In the genomic region with DNA sequence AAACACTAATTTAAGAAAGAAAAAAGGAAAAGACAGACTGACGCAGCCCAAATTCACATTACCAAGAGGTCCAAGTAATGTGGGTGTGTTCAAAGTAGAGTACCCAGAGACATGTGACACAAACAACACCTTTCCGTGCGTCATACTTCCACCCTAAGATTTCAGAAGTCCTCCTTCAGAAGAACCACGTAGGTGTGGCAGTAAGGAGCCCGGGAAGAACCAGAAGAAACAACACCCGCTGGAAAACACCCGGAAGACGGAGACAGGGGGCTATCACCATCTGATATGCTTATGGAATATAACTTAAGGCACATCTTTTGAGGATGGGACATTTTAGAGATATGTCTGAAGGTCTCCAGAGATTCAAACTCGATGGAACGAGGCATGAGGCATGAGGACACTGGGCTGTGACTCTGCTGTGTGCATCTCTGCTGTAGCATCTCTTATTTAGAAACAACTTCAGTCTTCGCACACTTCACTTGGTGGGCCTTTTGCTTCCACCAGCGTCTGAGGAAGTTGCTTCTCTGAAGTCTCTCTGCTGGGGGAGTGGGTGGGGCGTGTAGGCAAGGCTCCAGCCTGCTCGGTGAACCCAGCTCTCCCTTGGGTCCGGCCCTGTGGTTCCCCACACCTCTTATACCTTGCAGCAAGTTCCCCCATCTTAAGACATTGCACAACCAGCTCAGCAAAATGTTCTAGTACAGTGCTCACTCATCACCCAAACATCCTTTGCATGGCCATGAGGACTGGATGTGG, we compare ENCODE assay signal across 11 mouse cellular contexts. TPM values are rescaled to one million over a fixed set of nuclear protein-coding genes. Genes with fewer than 3 reads are reported as not detected.
DNase-seq lines count a peak whose midpoint lies in the region; ATAC-seq and TF ChIP-seq lines count a peak whose summit lies in the region.
"Had no signal": no experiment of that assay in that cellular context is flagged by ENCODE, and none has a peak within 500 bp of the region (broad histone marks: within the 10 kb centered on the region; RNA-seq: fewer than 3 reads in every experiment).

No protein-coding gene starts in this region.

- H3K4me1 ChIP-seq in small intestine, adult 2 months (ENCODE audit: control insufficient read depth, insufficient read depth, insufficient read length, low read length) = no peaks in the 10 kb centered on the region
- no peaks in the 10 kb centered on the region; the same call in 1 of the 2 replicates for H3K4me1 ChIP-seq in hindbrain, embryonic 16.5 days (ENCODE audit: control insufficient read depth, insufficient read depth, low read depth, low read length)
- no peaks in the 10 kb centered on the region for H3K4me1 ChIP-seq in midbrain, embryonic 16.5 days (ENCODE audit: control insufficient read depth, insufficient read depth, low read length)
- H3K4me1 ChIP-seq: embryonic facial prominence, embryonic 12.5 days had no signal

- no peak overlapping the region for H3K4me2 ChIP-seq in hindbrain, embryonic 16.5 days (ENCODE audit: low read length)
- no peak overlapping the region for H3K4me2 ChIP-seq in midbrain, embryonic 16.5 days (ENCODE audit: low read length)
- H3K4me2 ChIP-seq: embryonic facial prominence, embryonic 12.5 days had no signal

- peak overlapping the region; percentile 57 for H3K27ac ChIP-seq in small intestine, adult 2 months (ENCODE audit: insufficient read depth, low read depth, low read length)
- no peak overlapping the region for H3K27ac ChIP-seq in hindbrain, embryonic 16.5 days (ENCODE audit: low read depth, low read length)
- H3K27ac ChIP-seq in midbrain, embryonic 16.5 days (ENCODE audit: low read length) = no peak overlapping the region
- H3K27ac ChIP-seq: embryonic facial prominence, embryonic 12.5 days; layer of hippocampus, adult 2 months; macrophage had no signal

- peaks cover 6% of the 10 kb centered on the region for H3K9me3 ChIP-seq in hindbrain, embryonic 16.5 days (ENCODE audit: control insufficient read depth, low read length)
- no peaks in the 10 kb centered on the region for H3K9me3 ChIP-seq in midbrain, embryonic 16.5 days (replicated peaks; ENCODE audit: control insufficient read depth, low read length, poor library complexity, severe bottlenecking)
- H3K9me3 ChIP-seq: embryonic facial prominence, embryonic 12.5 days had no signal

- H3K36me3 ChIP-seq in small intestine, adult 2 months (ENCODE audit: control insufficient read depth, insufficient read depth, low read length) = no peaks in the 10 kb centered on the region
- H3K36me3 ChIP-seq in hindbrain, embryonic 16.5 days (ENCODE audit: control insufficient read depth, insufficient read depth, low read length) = no peaks in the 10 kb centered on the region; the same call in 1 of the 2 replicates
- no peaks in the 10 kb centered on the region for H3K36me3 ChIP-seq in midbrain, embryonic 16.5 days (ENCODE audit: control insufficient read depth, insufficient read depth, low read length)
- H3K36me3 ChIP-seq: embryonic facial prominence, embryonic 12.5 days had no signal

- no peak for TF ChIP-seq POLR2A in small intestine, adult 2 months (IDR thresholded peaks at IDR 0.05; ENCODE audit: low read depth, low read length)

- DNase-seq in adrenal gland, postnatal 36 days = peak; percentile 17 to 33
- no peak for DNase-seq in adrenal gland, postnatal 25 days
- DNase-seq in 416B (ENCODE audit: low read depth) = peak; percentile 58
- no peak for DNase-seq in urinary bladder, postnatal 10 days (ENCODE audit: low spot score)

- WGBS in small intestine, adult 2 months = 82% methylated on average over 15 of the region's 15 CpGs
- WGBS in hindbrain, embryonic 16.5 days = 94% methylated on average over 15 of the region's 15 CpGs
- WGBS in midbrain, embryonic 16.5 days = 92% methylated on average over 15 of the region's 15 CpGs

- no peak overlapping the region for H3K4me3 ChIP-seq in small intestine, adult 2 months (ENCODE audit: low read depth, low read length)
- H3K4me3 ChIP-seq in hindbrain, embryonic 16.5 days (ENCODE audit: low read length) = no peak overlapping the region
- no peak overlapping the region for H3K4me3 ChIP-seq in midbrain, embryonic 16.5 days (ENCODE audit: low read depth, low read length)
- H3K4me3 ChIP-seq: embryonic facial prominence, embryonic 12.5 days; layer of hippocampus, adult 2 months had no signal

- TF ChIP-seq CTCF in small intestine, adult 2 months (IDR thresholded peaks at IDR 0.05; ENCODE audit: extremely low read depth, insufficient read length, insufficient replicate concordance, low read depth, low read length) = no peak

- H3K27me3 ChIP-seq in small intestine, adult 2 months (ENCODE audit: control insufficient read depth, insufficient read depth, low read length) = no peaks in the 10 kb centered on the region
- no peaks in the 10 kb centered on the region for H3K27me3 ChIP-seq in hindbrain, embryonic 16.5 days (replicated peaks; ENCODE audit: control insufficient read depth, insufficient read depth, low read length)
- H3K27me3 ChIP-seq in midbrain, embryonic 16.5 days (ENCODE audit: control insufficient read depth, insufficient read depth, low read depth, low read length) = no peaks in the 10 kb centered on the region
- H3K27me3 ChIP-seq: embryonic facial prominence, embryonic 12.5 days had no signal

- H3K9ac ChIP-seq in hindbrain, embryonic 16.5 days (ENCODE audit: low read depth, low read length) = no peak overlapping the region
- no peak overlapping the region for H3K9ac ChIP-seq in midbrain, embryonic 16.5 days (ENCODE audit: low read depth, low read length)
- H3K9ac ChIP-seq: embryonic facial prominence, embryonic 12.5 days had no signal

- ATAC-seq in inflammation-experienced regulatory T-cells, adult 6 months = peak; percentile 51
- no peak for ATAC-seq in hindbrain, embryonic 16.5 days
- no peak for ATAC-seq in midbrain, embryonic 16.5 days

RNA-seq across cellular contexts. Expression of gene Pip4k2a, which starts 13.7 kb away (rescaled TPM):
- total RNA-seq in adrenal gland, postnatal 36 days (2021) = 10 to 100 TPM; 30.1 to 36.7 TPM
- total RNA-seq in adrenal gland, postnatal 25 days (2021) = 39.3 and 40.0 TPM in 2 replicates
- polyA plus RNA-seq in inflammation-experienced regulatory T-cells, adult 6 months (2017; shearing (Covaris generic)) = 10 to 100 TPM; 16.7 to 23.5 (median 18.4) TPM
- 1.4 and 2.2 TPM in 2 replicates for polyA plus RNA-seq in small intestine, adult 2 months (2012; rRNA removed)
- polyA plus RNA-seq in hindbrain, embryonic 16.5 days (2015; fragmentation: Nextera tagmentation; extraction: Ambion mirVana) = 10.2 and 12.5 TPM in 2 replicates
- 10.0 and 10.2 TPM in 2 replicates for polyA plus RNA-seq in midbrain, embryonic 16.5 days (2015; fragmentation: Nextera tagmentation; extraction: Ambion mirVana)

RNA-seq across cellular contexts. Expression of gene 4930426L09Rik, which starts 13.9 kb away (rescaled TPM):
- total RNA-seq in adrenal gland, postnatal 36 days (2021) = under 1 TPM; 0.43 to 0.76 TPM
- 0.62 and 1.1 TPM in 2 replicates for total RNA-seq in adrenal gland, postnatal 25 days (2021)
- polyA plus RNA-seq in inflammation-experienced regulatory T-cells, adult 6 months (2017; shearing (Covaris generic)) = under 1 TPM; 0.33 to 0.99 (median 0.41) TPM
- 0.06 and 0.20 TPM in 2 replicates for polyA plus RNA-seq in small intestine, adult 2 months (2012; rRNA removed)
- polyA plus RNA-seq in hindbrain, embryonic 16.5 days (2015; fragmentation: Nextera tagmentation; extraction: Ambion mirVana) = 0.18 and 0.52 TPM in 2 replicates
- 0.32 and 0.53 TPM in 2 replicates for polyA plus RNA-seq in midbrain, embryonic 16.5 days (2015; fragmentation: Nextera tagmentation; extraction: Ambion mirVana)

Comparison
In these comparisons a context has a peak if more than half of its experiments do, and no peak if none do; other contexts are left out.
1. DNase-seq: peak in adrenal gland, postnatal 36 days (2 of 2) and 416B (single experiment); none in adrenal gland, postnatal 25 days (single experiment) and urinary bladder, postnatal 10 days (single experiment).